Mouse (Mus musculus): Measurements from ENCODE around the gene Taf1c. TPM values are rescaled to one million over a fixed set of nuclear protein-coding genes. Genes with fewer than 3 reads are reported as not detected.

The Taf1c gene
- total RNA-seq, 2 experiments from 2014 or later, result 2.9 to 4.2 TPM

GRCm38 (mm10) chr8:119624916-119625315, 19.9 kb upstream of the Taf1c start:
- DNase-seq (ENCODE audit: low spot score), result no peak
- intact Hi-C loops (cut with DNase I), result no loop called here

- intact Hi-C loops (cut with DNase I), result no loop called here
- no peak for DNase-seq (ENCODE audit: low spot score)
Measured at GRCm38 (mm10) chr8:119623744-119624143, 18.7 kb upstream of the Taf1c start.

GRCm38 (mm10) chr8:119623061-119623460, 18.0 kb upstream of the Taf1c start:
- DNase-seq (ENCODE audit: low spot score), result no peak
- intact Hi-C loops (cut with DNase I), result no loop called here

DNA sequence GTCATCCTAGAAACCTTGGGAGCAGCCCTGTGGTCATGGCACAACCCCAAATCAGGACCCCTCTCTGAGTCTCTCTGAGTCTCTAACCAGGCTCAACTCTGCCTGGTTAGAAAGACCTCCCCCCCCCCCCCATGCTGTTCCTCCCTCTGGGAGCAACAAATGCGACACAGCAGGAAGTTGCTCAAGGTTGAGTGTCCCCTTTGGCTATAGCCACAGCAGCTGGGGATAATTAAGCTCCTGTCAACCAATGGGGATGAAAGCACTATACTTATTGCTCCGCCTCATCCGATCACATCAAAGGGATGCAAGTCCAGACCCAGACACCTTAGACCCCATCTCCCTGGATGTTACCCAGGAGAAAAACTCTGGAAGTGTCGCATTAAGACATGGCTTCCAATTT, 17.5 kb upstream of the Taf1c start:
- intact Hi-C loops (cut with DNase I), result no loop called here
- no peak for DNase-seq (ENCODE audit: low spot score)

GRCm38 (mm10) chr8:119620848-119621465, 15.9 kb upstream of the Taf1c start:
- intact Hi-C loops (cut with DNase I), result no loop called here
- no peak for DNase-seq (ENCODE audit: low spot score)

DNA sequence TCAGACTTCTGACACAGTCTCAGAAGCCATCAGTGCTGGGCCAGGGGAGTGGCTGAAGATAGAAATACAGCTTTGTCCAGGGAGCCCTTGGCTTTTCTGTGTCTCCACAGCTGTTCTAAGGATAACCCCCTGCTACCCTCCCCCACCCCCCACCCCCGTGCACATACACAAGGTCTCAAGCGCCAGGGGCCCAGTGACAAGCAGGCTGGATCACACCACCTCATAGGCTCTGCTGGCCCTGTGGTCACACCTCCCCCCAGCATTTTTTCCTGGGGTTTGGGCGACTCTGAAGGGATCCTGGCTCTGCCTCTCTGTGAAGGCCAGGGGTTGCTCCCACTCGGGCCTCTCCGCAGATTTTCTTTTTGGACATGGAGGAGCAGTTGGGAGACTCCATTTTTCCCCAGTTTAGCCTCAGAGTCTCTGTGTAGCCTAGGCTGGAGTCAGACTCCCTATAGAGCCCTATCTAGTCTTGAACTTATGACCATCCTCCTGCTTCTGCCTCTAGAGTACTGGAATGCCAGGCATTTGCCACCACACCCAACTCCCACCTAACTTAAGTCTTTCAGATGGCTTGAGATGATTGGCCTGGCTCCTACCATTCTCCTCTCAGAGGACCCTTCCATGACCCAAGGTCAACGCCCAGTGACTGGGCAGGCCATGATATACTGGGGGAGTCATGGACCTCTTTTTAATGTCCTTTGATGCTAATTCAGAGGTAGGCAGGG, 15.3 kb upstream of the Taf1c start:
- no peak for DNase-seq (ENCODE audit: low spot score)
- intact Hi-C loops (cut with DNase I), result no loop called here

- no peak for DNase-seq (ENCODE audit: low spot score)
- intact Hi-C loops (cut with DNase I), result no loop called here
Measured at GRCm38 (mm10) chr8:119618887-119619286, 13.9 kb upstream of the Taf1c start.

GRCm38 (mm10) chr8:119617586-119617985, 12.6 kb upstream of the Taf1c start:
- intact Hi-C loops (cut with DNase I), result no loop called here
- DNase-seq (ENCODE audit: low spot score), result no peak

- DNase-seq (ENCODE audit: low spot score), result no peak
- intact Hi-C loops (cut with DNase I), result no loop called here
Measured at GRCm38 (mm10) chr8:119616811-119617210, 11.8 kb upstream of the Taf1c start.

GRCm38 (mm10) chr8:119616358-119616757, 11.3 kb upstream of the Taf1c start:
- intact Hi-C loops (cut with DNase I), result no loop called here
- DNase-seq (ENCODE audit: low spot score), result no peak

GRCm38 (mm10) chr8:119615096-119615495, 10.1 kb upstream of the Taf1c start:
- intact Hi-C loops (cut with DNase I), result no loop called here
- no peak for DNase-seq (ENCODE audit: low spot score)

GRCm38 (mm10) chr8:119612471-119612870, 7.4 kb upstream of the Taf1c start, which contains the start of gene Adad2:
TSS of gene Adad2 (plus strand) at chr8:119612747.
- intact Hi-C loops (cut with DNase I), result no loop called here
- DNase-seq (ENCODE audit: low spot score), result no peak

DNA sequence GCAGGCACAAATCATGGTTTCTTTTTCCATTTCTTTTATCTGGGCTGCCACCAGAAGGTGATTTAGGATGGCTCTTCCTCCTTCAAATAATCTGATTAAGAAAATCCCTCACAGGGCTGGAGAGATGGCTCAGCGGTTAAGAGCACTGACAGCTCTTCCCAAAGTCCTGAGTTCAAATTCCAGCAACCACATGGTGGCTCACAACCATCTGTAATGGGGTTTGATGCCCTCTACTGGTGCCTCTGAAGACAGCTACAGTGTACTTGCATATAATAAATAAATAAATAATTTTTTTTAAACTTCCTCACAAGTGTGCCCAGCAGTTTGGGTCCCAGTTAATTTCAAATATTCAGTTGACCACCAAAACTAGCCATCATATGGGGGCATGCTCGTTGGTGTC, 1.2 kb upstream of the Taf1c start:
- intact Hi-C loops (cut with DNase I), result loop anchor here (5.0 kb wide), 2 partner anchors 71 to 84 kb away; no protein-coding TSS in a partner anchor
- DNase-seq (ENCODE audit: low spot score), result no peak

- intact Hi-C loops (cut with DNase I), result loop anchor here (2.0 kb wide), 2 partner anchors 164 to 192 kb away; no protein-coding TSS in a partner anchor
- DNase-seq (ENCODE audit: low spot score), result no peak
Measured at GRCm38 (mm10) chr8:119604398-119604803, 621 bp downstream of the Taf1c start.

DNA sequence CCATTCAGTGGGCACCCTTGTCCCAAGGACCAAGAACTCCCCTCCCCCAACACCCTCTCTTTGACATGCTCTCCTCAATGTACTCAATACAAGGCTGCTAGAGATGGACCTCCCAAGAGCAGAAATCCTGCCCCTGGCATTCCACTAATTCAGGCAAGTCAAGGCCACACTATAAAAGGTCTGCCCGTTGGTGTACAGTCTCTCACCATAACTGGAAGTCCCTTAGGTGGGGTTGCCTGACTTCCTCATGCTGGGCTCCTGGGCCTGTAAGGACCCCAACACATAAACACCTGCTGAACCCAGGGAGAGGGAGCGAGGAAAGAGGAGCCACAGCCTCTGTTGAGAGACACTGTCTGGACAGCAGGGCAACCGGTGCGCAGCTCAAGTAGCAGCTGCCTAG, 1.3 kb downstream of the Taf1c start:
- DNase-seq (ENCODE audit: low spot score), result no peak
- intact Hi-C loops (cut with DNase I), result loop anchor here (2.0 kb wide), 2 partner anchors 163 to 191 kb away; no protein-coding TSS in a partner anchor

DNA sequence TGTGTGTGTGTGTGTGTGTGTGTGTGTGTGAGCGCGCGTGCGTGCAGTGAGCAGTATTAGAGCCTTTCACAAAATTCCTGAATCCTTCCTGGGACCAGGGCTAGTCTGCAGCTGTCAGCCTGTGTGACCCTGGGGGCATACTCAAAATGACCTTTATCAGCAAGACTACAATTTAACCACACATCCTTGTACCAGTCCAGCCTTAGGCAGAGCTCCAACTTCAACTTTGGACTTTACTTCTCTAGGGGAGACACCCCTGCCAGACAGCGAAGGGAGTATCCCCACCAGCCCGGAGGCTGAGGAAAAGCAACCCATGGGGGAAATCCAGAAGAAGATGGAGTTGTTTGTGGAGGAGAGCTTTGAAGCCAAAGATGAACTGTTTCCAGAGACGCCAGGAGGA, 13.6 kb downstream of the Taf1c start:
- intact Hi-C loops (cut with DNase I), result no loop called here
- DNase-seq (ENCODE audit: low spot score), result no peak

- DNase-seq (ENCODE audit: low spot score), result no peak
- intact Hi-C loops (cut with DNase I), result no loop called here
Measured at GRCm38 (mm10) chr8:119590348-119590747, 14.7 kb downstream of the Taf1c start.

DNA sequence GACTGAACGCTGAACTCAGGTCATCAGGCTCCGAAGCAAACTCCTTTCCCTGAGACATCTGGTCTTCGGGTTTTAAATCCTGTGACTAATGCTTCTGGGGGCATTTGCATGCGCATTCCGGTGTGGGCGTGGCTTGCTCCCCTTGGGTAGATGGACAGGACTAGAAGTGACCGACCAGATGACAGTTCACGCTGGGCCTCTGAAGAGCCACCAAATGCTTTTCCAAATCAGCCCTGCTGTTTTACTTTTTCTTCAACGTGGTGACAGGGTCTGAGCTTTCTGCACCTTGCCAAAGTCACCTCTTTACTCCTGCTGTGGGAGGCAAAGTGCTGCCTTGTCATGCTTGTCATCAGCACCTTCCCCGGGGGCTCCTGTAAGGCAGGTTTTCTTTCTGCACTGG, 16.2 kb downstream of the Taf1c start:
- DNase-seq (ENCODE audit: low spot score), result no peak
- intact Hi-C loops (cut with DNase I), result no loop called here

- no peak for DNase-seq (ENCODE audit: low spot score)
- intact Hi-C loops (cut with DNase I), result no loop called here
Measured at GRCm38 (mm10) chr8:119588321-119588720, 16.7 kb downstream of the Taf1c start.

DNA sequence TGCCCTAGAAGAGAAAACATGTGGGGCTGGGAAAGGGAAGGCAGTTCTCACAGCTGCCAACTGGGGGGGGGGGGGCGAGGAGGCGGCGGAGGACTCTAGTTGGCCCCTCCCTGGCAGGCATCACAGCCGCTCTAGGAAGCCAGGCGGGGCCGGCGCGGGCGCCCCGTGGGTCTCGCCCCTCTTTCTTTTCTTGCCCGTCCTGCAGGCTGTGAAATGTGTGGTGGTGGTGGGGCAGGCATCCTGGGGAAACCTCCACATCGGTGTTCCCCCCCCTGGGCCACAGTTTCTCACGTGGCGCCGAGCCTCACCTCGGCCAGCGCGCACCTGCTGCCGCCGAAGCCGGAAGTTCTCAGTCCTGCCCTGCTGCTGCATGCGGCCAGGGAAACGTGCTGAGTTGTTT, 19.1 kb downstream of the Taf1c start:
- intact Hi-C loops (cut with DNase I), result no loop called here
- DNase-seq (ENCODE audit: low spot score), result no peak

- intact Hi-C loops (cut with DNase I), result no loop called here
Measured at GRCm38 (mm10) chr8:119580441-119581161, 24.4 kb downstream of the Taf1c start.

More at GRCm38 (mm10) chr8:119580441-119581161, 24.4 kb downstream of the Taf1c start:
- DNase-seq (ENCODE audit: low spot score), result no peak

Data from heart, postnatal 25 days (tissue).